Mouse (Mus musculus) thymus, adult 2 months (tissue): ENCODE measurements at regions not wholly inside any gene's neighbourhood (a gene's known extent, or its start where the extent isn't known, plus 50 kb on each side); places are given as distances from the start of the nearest gene placed in this dataset.

Source experiments
- CTCF ChIP-seq: fragments of 200-500 bp; IDR thresholded peaks from 2 replicates; pipeline ENCODE4 v1.5.1; 2012; ENCODE audit warnings: mild to moderate bottlenecking, control low read depth, low read length, moderate library complexity, borderline replicate concordance; ENCODE audit not compliant: control insufficient read depth, poor library complexity, insufficient read depth; ENCODE audit errors: extremely low read depth
- POLR2A ChIP-seq: fragments of 200-500 bp; IDR thresholded peaks from 2 replicates; pipeline ENCODE4 v1.6.1; 2012; ENCODE audit warnings: mild to moderate bottlenecking, low read length, control low read depth, moderate library complexity; ENCODE audit not compliant: control insufficient read depth, poor library complexity, insufficient read depth; ENCODE audit errors: extremely low read depth

- no peak for TF ChIP-seq CTCF
- no peak for TF ChIP-seq POLR2A
These were observed 89.8 kb downstream of the Fam161a start for GRCm38 (mm10) chr11:23097223-23097490.
